Mouse (Mus musculus): ENCODE measurements at regions not wholly inside any gene's neighbourhood (a gene's known extent, or its start where the extent isn't known, plus 50 kb on each side); places are given as distances from the start of the nearest gene placed in this dataset.

DNA sequence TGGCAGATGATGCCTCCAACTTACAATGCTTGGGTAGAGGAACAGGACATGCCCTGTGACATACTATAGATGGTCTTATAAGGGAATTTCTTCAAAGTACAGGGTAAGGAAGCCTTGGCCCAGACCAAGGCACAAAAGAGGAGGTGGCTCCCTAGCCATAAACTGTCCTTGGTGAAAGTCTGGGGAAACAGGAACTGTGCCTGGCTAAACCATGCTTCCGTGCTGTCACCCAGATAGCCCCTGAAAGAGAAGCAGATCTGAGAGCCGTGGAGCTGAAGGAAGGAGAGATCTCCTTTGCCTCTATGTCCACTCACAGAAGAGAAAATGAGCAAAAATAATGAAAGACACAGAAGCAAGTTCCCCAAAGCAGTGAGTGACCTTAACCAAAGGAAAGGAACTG is 248.0 kb downstream of the Tcerg1l start:
- no peak for TF ChIP-seq NELFE (IDR thresholded peaks at IDR 0.05; ENCODE audit: low read depth, low read length)
- no peak for TF ChIP-seq CTCF (IDR thresholded peaks at IDR 0.05 in 2 of 3, conservative IDR thresholded peaks at IDR 0.05 in 1 of 3; ENCODE audit: control insufficient read depth in 1 of 3, insufficient read depth in 1 of 3, low read depth in 2 of 3, low read length in 3 of 3, poor library complexity in 1 of 3, severe bottlenecking in 1 of 3)
- no peak for TF ChIP-seq POLR2A (IDR thresholded peaks at IDR 0.05; ENCODE audit: control insufficient read depth in 1 of 2, insufficient read depth in 1 of 2, low read depth in 1 of 2, low read length in 2 of 2, poor library complexity in 1 of 2)
- TF ChIP-seq HCFC1 (IDR thresholded peaks at IDR 0.05; ENCODE audit: low read depth, low read length): no peak
- no peak for TF ChIP-seq USF2 (IDR thresholded peaks at IDR 0.05; ENCODE audit: borderline replicate concordance in 1 of 2, insufficient read depth in 1 of 2, low read depth in 1 of 2, low read length in 2 of 2)
- TF ChIP-seq RCOR1 (IDR thresholded peaks at IDR 0.05; ENCODE audit: low read depth, low read length): no peak
- no peak for TF ChIP-seq MAX (IDR thresholded peaks at IDR 0.05; ENCODE audit: low read length)
- no peak for TF ChIP-seq CHD2 (IDR thresholded peaks at IDR 0.05; ENCODE audit: low read length)
- TF ChIP-seq POLR2AphosphoS2 (IDR thresholded peaks at IDR 0.05; ENCODE audit: low read length): no peak
- TF ChIP-seq UBTF (IDR thresholded peaks at IDR 0.05; ENCODE audit: borderline replicate concordance, insufficient read depth, low read depth, low read length): no peak
- no peak for TF ChIP-seq ZNF384 (IDR thresholded peaks at IDR 0.05; ENCODE audit: low read depth, low read length)
- no peak for TF ChIP-seq SMC3 (IDR thresholded peaks at IDR 0.05; ENCODE audit: low read depth, low read length)
- TF ChIP-seq EP300 (IDR thresholded peaks at IDR 0.05; ENCODE audit: low read depth in 1 of 2, low read length in 2 of 2): no peak
- TF ChIP-seq MXI1 (IDR thresholded peaks at IDR 0.05; ENCODE audit: low read depth, low read length): no peak
